Mouse (Mus musculus): ENCODE data around the gene Vapb. TPM values are rescaled to one million over a fixed set of nuclear protein-coding genes. Genes with fewer than 3 reads are reported as not detected.

The Vapb gene
- polyA plus RNA-seq, 1 experiment from 2014 or later, result 14.8 TPM

GRCm38 (mm10) chr2:173803827-173804226 is 66.5 kb downstream of the Vapb start:
- peaks cover 14% of the 10 kb centered on the region for H3K4me1 ChIP-seq (replicated peaks)
- no peak for ATAC-seq (ENCODE audit: insufficient number of reproducible peaks, insufficient read depth, low FRiP score, low TSS enrichment, low read depth)
- no peaks in the 10 kb centered on the region for H3K36me3 ChIP-seq
- no peaks in the 10 kb centered on the region for H3K9me3 ChIP-seq
- H3K27me3 ChIP-seq, result no peaks in the 10 kb centered on the region
- H3K27ac ChIP-seq, result no peak overlapping the region
- no peak overlapping the region for H3K9ac ChIP-seq (replicated peaks)
- no peak overlapping the region for H3K4me3 ChIP-seq (replicated peaks)
- H3K4me2 ChIP-seq, result no peak overlapping the region
- 90% methylated on average over 11 of the region's 11 CpGs for WGBS

GRCm38 (mm10) chr2:173806621-173807020 is 69.3 kb downstream of the Vapb start:
- Histone ChIP-seq H3K4me3 (replicated peaks) (no peak overlapping the region), H3K27me3 (no peaks in the 10 kb centered on the region), H3K36me3 (no peaks in the 10 kb centered on the region), H3K27ac (no peak overlapping the region), H3K4me1 (replicated peaks) (peaks cover 4% of the 10 kb centered on the region), H3K9me3 (no peaks in the 10 kb centered on the region), H3K4me2 (no peak overlapping the region), H3K9ac (replicated peaks) (no peak overlapping the region)
- no peak for ATAC-seq (ENCODE audit: insufficient number of reproducible peaks, insufficient read depth, low FRiP score, low TSS enrichment, low read depth)
- 80% methylated on average over 7 of the region's 7 CpGs for WGBS

GRCm38 (mm10) chr2:173808942-173809341 is 71.6 kb downstream of the Vapb start:
- Histone ChIP-seq H3K36me3 (no peaks in the 10 kb centered on the region), H3K9ac (replicated peaks) (no peak overlapping the region), H3K4me3 (replicated peaks) (no peak overlapping the region), H3K4me2 (no peak overlapping the region), H3K9me3 (no peaks in the 10 kb centered on the region), H3K4me1 (replicated peaks) (no peaks in the 10 kb centered on the region), H3K27ac (no peak overlapping the region), H3K27me3 (no peaks in the 10 kb centered on the region)
- ATAC-seq (ENCODE audit: insufficient number of reproducible peaks, insufficient read depth, low FRiP score, low TSS enrichment, low read depth), result no peak
- WGBS, result 69% methylated on average over 7 of the region's 7 CpGs

GRCm38 (mm10) chr2:173810036-173810850 is 72.9 kb downstream of the Vapb start:
- H3K9me3 ChIP-seq, result no peaks in the 10 kb centered on the region
- H3K27ac ChIP-seq, result no peak overlapping the region
- H3K9ac ChIP-seq (replicated peaks), result no peak overlapping the region
- H3K27me3 ChIP-seq, result no peaks in the 10 kb centered on the region
- H3K4me3 ChIP-seq (replicated peaks), result no peak overlapping the region
- WGBS, result 76% methylated on average over 15 of the region's 15 CpGs
- ATAC-seq (ENCODE audit: insufficient number of reproducible peaks, insufficient read depth, low FRiP score, low TSS enrichment, low read depth), result no peak
- H3K4me1 ChIP-seq (replicated peaks), result no peaks in the 10 kb centered on the region
- H3K36me3 ChIP-seq, result no peaks in the 10 kb centered on the region
- no peak overlapping the region for H3K4me2 ChIP-seq

- Histone ChIP-seq H3K36me3 (no peaks in the 10 kb centered on the region), H3K9ac (replicated peaks) (no peak overlapping the region), H3K4me1 (replicated peaks) (no peaks in the 10 kb centered on the region), H3K4me3 (replicated peaks) (no peak overlapping the region), H3K27me3 (no peaks in the 10 kb centered on the region), H3K9me3 (no peaks in the 10 kb centered on the region), H3K4me2 (no peak overlapping the region), H3K27ac (no peak overlapping the region)
- no peak for ATAC-seq (ENCODE audit: insufficient number of reproducible peaks, insufficient read depth, low FRiP score, low TSS enrichment, low read depth)
- 86% methylated on average over 5 of the region's 5 CpGs for WGBS
Observed at GRCm38 (mm10) chr2:173810851-173811130, 73.5 kb downstream of the Vapb start.

GRCm38 (mm10) chr2:173811850-173812249 is 74.5 kb downstream of the Vapb start:
- Histone ChIP-seq H3K36me3 (no peaks in the 10 kb centered on the region), H3K9ac (replicated peaks) (no peak overlapping the region), H3K4me2 (no peak overlapping the region), H3K27ac (no peak overlapping the region), H3K27me3 (no peaks in the 10 kb centered on the region), H3K9me3 (peaks cover 3% of the 10 kb centered on the region; the same call in 1 of the 2 replicates), H3K4me1 (replicated peaks) (no peaks in the 10 kb centered on the region), H3K4me3 (replicated peaks) (no peak overlapping the region)
- WGBS, result 73% methylated on average over 8 of the region's 8 CpGs
- ATAC-seq (ENCODE audit: insufficient number of reproducible peaks, insufficient read depth, low FRiP score, low TSS enrichment, low read depth), result no peak

- no peak overlapping the region for H3K4me2 ChIP-seq
- H3K4me3 ChIP-seq (replicated peaks), result no peak overlapping the region
- ATAC-seq (ENCODE audit: insufficient number of reproducible peaks, insufficient read depth, low FRiP score, low TSS enrichment, low read depth), result no peak
- no peak overlapping the region for H3K27ac ChIP-seq
- no peaks in the 10 kb centered on the region for H3K4me1 ChIP-seq (replicated peaks)
- peaks cover 11% of the 10 kb centered on the region for H3K9me3 ChIP-seq
- no peaks in the 10 kb centered on the region for H3K27me3 ChIP-seq
- no peaks in the 10 kb centered on the region for H3K36me3 ChIP-seq
- H3K9ac ChIP-seq (replicated peaks), result no peak overlapping the region
- 77% methylated on average over 5 of the region's 5 CpGs for WGBS
Observed at GRCm38 (mm10) chr2:173813071-173813470, 75.8 kb downstream of the Vapb start.

- H3K9me3 ChIP-seq, result 0 out of 2 replicates have a peak, but pooled peaks cover 6% of the 10 kb centered on the region
- H3K4me3 ChIP-seq (replicated peaks), result no peak overlapping the region
- H3K4me2 ChIP-seq, result no peak overlapping the region
- no peaks in the 10 kb centered on the region for H3K4me1 ChIP-seq (replicated peaks)
- WGBS, result 87% methylated on average over 4 of the region's 4 CpGs
- H3K27ac ChIP-seq, result no peak overlapping the region
- H3K9ac ChIP-seq (replicated peaks), result no peak overlapping the region
- no peaks in the 10 kb centered on the region for H3K36me3 ChIP-seq
- no peaks in the 10 kb centered on the region for H3K27me3 ChIP-seq
- no peak for ATAC-seq (ENCODE audit: insufficient number of reproducible peaks, insufficient read depth, low FRiP score, low TSS enrichment, low read depth)
Observed at GRCm38 (mm10) chr2:173826287-173826686, 89.0 kb downstream of the Vapb start.

GRCm38 (mm10) chr2:173827228-173827627 is 89.9 kb downstream of the Vapb start:
- Histone ChIP-seq H3K27ac (no peak overlapping the region), H3K9ac (replicated peaks) (no peak overlapping the region), H3K9me3 (0 out of 2 replicates have a peak, but pooled peaks cover 1% of the 10 kb centered on the region), H3K4me3 (replicated peaks) (no peak overlapping the region), H3K36me3 (no peaks in the 10 kb centered on the region), H3K27me3 (no peaks in the 10 kb centered on the region), H3K4me1 (replicated peaks) (no peaks in the 10 kb centered on the region), H3K4me2 (no peak overlapping the region)
- no peak for ATAC-seq (ENCODE audit: insufficient number of reproducible peaks, insufficient read depth, low FRiP score, low TSS enrichment, low read depth)
- 91% methylated on average over 9 of the region's 9 CpGs for WGBS

- Histone ChIP-seq H3K27ac (no peak overlapping the region), H3K36me3 (no peaks in the 10 kb centered on the region), H3K27me3 (no peaks in the 10 kb centered on the region), H3K9ac (replicated peaks) (no peak overlapping the region), H3K4me3 (replicated peaks) (no peak overlapping the region), H3K4me1 (replicated peaks) (no peaks in the 10 kb centered on the region), H3K4me2 (no peak overlapping the region), H3K9me3 (no peaks in the 10 kb centered on the region)
- 68% methylated on average over 6 of the region's 6 CpGs for WGBS
- no peak for ATAC-seq (ENCODE audit: insufficient number of reproducible peaks, insufficient read depth, low FRiP score, low TSS enrichment, low read depth)
Observed at GRCm38 (mm10) chr2:173828134-173828533, 90.8 kb downstream of the Vapb start.

- no peak for ATAC-seq (ENCODE audit: insufficient number of reproducible peaks, insufficient read depth, low FRiP score, low TSS enrichment, low read depth)
- Histone ChIP-seq H3K27ac (no peak overlapping the region), H3K36me3 (no peaks in the 10 kb centered on the region)
Observed at GRCm38 (mm10) chr2:173832828-173833492, 95.6 kb downstream of the Vapb start.

More at GRCm38 (mm10) chr2:173832828-173833492, 95.6 kb downstream of the Vapb start:
- no peak overlapping the region for H3K4me3 ChIP-seq (replicated peaks)
- 76% methylated on average over 7 of the region's 7 CpGs for WGBS
- H3K4me2 ChIP-seq, result no peak overlapping the region
- no peaks in the 10 kb centered on the region for H3K4me1 ChIP-seq (replicated peaks)
- no peaks in the 10 kb centered on the region for H3K27me3 ChIP-seq
- no peaks in the 10 kb centered on the region for H3K9me3 ChIP-seq
- H3K9ac ChIP-seq (replicated peaks), result no peak overlapping the region

Data from limb, embryonic 12.5 days (tissue).